In the genomic region with DNA sequence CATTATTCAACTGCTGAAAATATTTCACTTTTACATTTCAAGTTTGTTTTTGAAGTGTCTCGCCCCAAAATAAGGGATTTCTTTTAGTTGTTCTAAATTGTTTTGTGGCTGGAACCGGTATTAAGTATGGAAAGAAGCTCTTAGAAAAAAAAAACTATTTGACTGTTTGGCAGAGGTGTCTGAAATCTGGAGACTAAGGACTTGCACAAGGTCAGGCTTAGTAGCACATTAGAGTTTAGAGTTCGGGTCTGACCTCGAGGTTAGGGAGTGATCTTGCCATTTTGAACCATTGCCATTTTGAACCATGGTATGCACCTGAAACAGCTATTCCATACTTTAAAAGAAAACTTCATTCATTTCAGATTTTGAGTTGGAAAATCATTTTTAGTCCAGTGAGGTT, we compare ENCODE assay signal across 7 mouse cellular contexts. TPM values are rescaled to one million over a fixed set of nuclear protein-coding genes. Genes with fewer than 3 reads are reported as not detected.
DNase-seq lines count a peak whose midpoint lies in the region; ATAC-seq and TF ChIP-seq lines count a peak whose summit lies in the region.

No protein-coding gene starts in this region.

- DNase-seq in testis, postnatal 14 days (ENCODE audit: low spot score) = no peak
- no peak for DNase-seq in frontal cortex, postnatal 10 days (ENCODE audit: low spot score in 2 of 2)
- no peak for DNase-seq in left cerebral cortex, adult 8-10 months (ENCODE audit: low spot score in 2 of 2)

- WGBS in embryonic facial prominence, embryonic 12.5 days = under 1% methylated on average over 4 of the region's 4 CpGs
- under 1% methylated on average over 4 of the region's 4 CpGs for WGBS in intestine, embryonic 15.5 days
- under 1% methylated on average over 4 of the region's 4 CpGs for WGBS in neural tube, embryonic 14.5 days

- ATAC-seq in embryonic facial prominence, embryonic 12.5 days (ENCODE audit: insufficient number of reproducible peaks, insufficient read depth, low FRiP score, low TSS enrichment) = no peak
- ATAC-seq in intestine, embryonic 15.5 days = no peak
- ATAC-seq in neural tube, embryonic 14.5 days (ENCODE audit: low read depth) = no peak

- no peak for TF ChIP-seq POLR2A in testis, adult 2 months (IDR thresholded peaks at IDR 0.05; ENCODE audit: control insufficient read depth, low read depth, low read length)

- peak overlapping the region; percentile 59; the same call in 1 of the 2 replicates for H3K4me3 ChIP-seq in testis, adult 2 months (ENCODE audit: control insufficient read depth, low read depth, low read length)
- peak overlapping the region; percentile 94 for H3K4me3 ChIP-seq in embryonic facial prominence, embryonic 12.5 days
- H3K4me3 ChIP-seq in intestine, embryonic 15.5 days (replicated peaks) = peak overlapping the region; percentile 91
- H3K4me3 ChIP-seq in neural tube, embryonic 14.5 days (ENCODE audit: low read depth, low read length) = peak overlapping the region; percentile 96

- peak overlapping the region; percentile 78 for H3K4me2 ChIP-seq in embryonic facial prominence, embryonic 12.5 days (replicated peaks)
- H3K4me2 ChIP-seq in intestine, embryonic 15.5 days (replicated peaks) = peak overlapping the region; percentile 53
- peak overlapping the region; percentile 91 for H3K4me2 ChIP-seq in neural tube, embryonic 14.5 days (ENCODE audit: low read depth, low read length)

- no peaks in the 10 kb centered on the region for H3K27me3 ChIP-seq in testis, adult 2 months (ENCODE audit: control insufficient read depth, insufficient read depth, low read length)
- no peaks in the 10 kb centered on the region for H3K27me3 ChIP-seq in embryonic facial prominence, embryonic 12.5 days
- no peaks in the 10 kb centered on the region for H3K27me3 ChIP-seq in intestine, embryonic 15.5 days (replicated peaks)
- no peaks in the 10 kb centered on the region; the same call in 1 of the 2 replicates for H3K27me3 ChIP-seq in neural tube, embryonic 14.5 days (ENCODE audit: control insufficient read depth, insufficient read depth, low read length)

- H3K9ac ChIP-seq in embryonic facial prominence, embryonic 12.5 days = peak overlapping the region; percentile 54
- peak overlapping the region; percentile 41 for H3K9ac ChIP-seq in intestine, embryonic 15.5 days
- H3K9ac ChIP-seq in neural tube, embryonic 14.5 days (replicated peaks; ENCODE audit: low read depth, low read length) = peak overlapping the region; percentile 47

- H3K4me1 ChIP-seq in testis, adult 2 months (ENCODE audit: control insufficient read depth, insufficient read depth, low read length) = no peaks in the 10 kb centered on the region; the same call in 1 of the 2 replicates
- H3K4me1 ChIP-seq in embryonic facial prominence, embryonic 12.5 days = peaks cover 8% of the 10 kb centered on the region
- 0 out of 2 replicates have a peak, but pooled peaks cover 2% of the 10 kb centered on the region for H3K4me1 ChIP-seq in intestine, embryonic 15.5 days (replicated peaks)
- peaks cover 17% of the 10 kb centered on the region; the same call in 1 of the 2 replicates for H3K4me1 ChIP-seq in neural tube, embryonic 14.5 days (ENCODE audit: control insufficient read depth, insufficient read depth, low read length)

- no peak for TF ChIP-seq CTCF in testis, adult 2 months (IDR thresholded peaks at IDR 0.05; ENCODE audit: control insufficient read depth, insufficient read depth, insufficient replicate concordance, low read depth, low read length)

- no peaks in the 10 kb centered on the region for H3K36me3 ChIP-seq in testis, adult 2 months (ENCODE audit: control insufficient read depth, insufficient read depth, low read length)
- H3K36me3 ChIP-seq in embryonic facial prominence, embryonic 12.5 days = peaks cover 16% of the 10 kb centered on the region
- H3K36me3 ChIP-seq in intestine, embryonic 15.5 days = 0 out of 2 replicates have a peak, but pooled peaks cover 2% of the 10 kb centered on the region
- H3K36me3 ChIP-seq in neural tube, embryonic 14.5 days (ENCODE audit: control insufficient read depth, insufficient read depth, low read length) = peaks cover 8% of the 10 kb centered on the region

- H3K9me3 ChIP-seq in embryonic facial prominence, embryonic 12.5 days = no peaks in the 10 kb centered on the region
- H3K9me3 ChIP-seq in intestine, embryonic 15.5 days = no peaks in the 10 kb centered on the region
- H3K9me3 ChIP-seq in neural tube, embryonic 14.5 days (ENCODE audit: control insufficient read depth, low read length) = no peaks in the 10 kb centered on the region

- no peak overlapping the region for H3K27ac ChIP-seq in testis, adult 2 months (ENCODE audit: control insufficient read depth, insufficient read depth, low read depth, low read length)
- no peak overlapping the region for H3K27ac ChIP-seq in embryonic facial prominence, embryonic 12.5 days
- no peak overlapping the region for H3K27ac ChIP-seq in intestine, embryonic 15.5 days
- no peak overlapping the region for H3K27ac ChIP-seq in neural tube, embryonic 14.5 days (ENCODE audit: low read depth, low read length)

RNA-seq across cellular contexts. Expression of a gene that starts 1.4 kb away (rescaled TPM):
- polyA plus RNA-seq in testis, adult 2 months (2012; rRNA removed) = 7.5 and 10.3 TPM in 2 replicates
- polyA plus RNA-seq in embryonic facial prominence, embryonic 12.5 days (2016; fragmentation: Nextera tagmentation; extraction: Ambion mirVana) = 136 TPM in 2 replicates
- polyA plus RNA-seq in intestine, embryonic 15.5 days (2015; fragmentation: Nextera tagmentation; extraction: Ambion mirVana) = 87.0 and 91.6 TPM in 2 replicates
- polyA plus RNA-seq in neural tube, embryonic 14.5 days (2014; fragmentation: Nextera tagmentation; extraction: Ambion mirVana) = 202 and 218 TPM in 2 replicates
- 100 to 1,000 TPM; 146 to 182 (median 163) TPM for total RNA-seq in left cerebral cortex, adult 8-10 months (2022)
